Mouse (Mus musculus): ENCODE results near the gene Tubgcp6.

Tubgcp6 gene

DNA sequence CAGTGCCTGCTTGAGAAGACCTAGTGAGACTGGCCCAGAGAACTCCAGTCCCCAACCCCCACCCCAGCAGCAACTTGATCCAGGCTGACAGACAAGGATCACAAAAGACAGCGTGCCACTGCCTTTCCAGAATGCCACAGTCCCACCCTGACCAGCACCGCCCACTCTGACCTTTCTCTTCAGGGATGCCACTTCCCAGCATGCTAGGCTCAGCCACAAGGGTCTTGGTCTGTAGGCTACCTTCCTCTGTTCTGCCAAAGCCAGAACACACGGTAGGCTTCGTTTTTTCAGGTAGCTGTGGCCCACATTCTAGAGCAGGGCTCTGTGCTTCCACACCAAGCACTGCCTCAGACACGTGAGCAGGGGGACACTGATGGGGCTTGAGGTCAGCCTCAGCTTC, 20.3 kb downstream of the Tubgcp6 start:
- DNase-seq (ENCODE audit: low read depth) = no peak

DNA sequence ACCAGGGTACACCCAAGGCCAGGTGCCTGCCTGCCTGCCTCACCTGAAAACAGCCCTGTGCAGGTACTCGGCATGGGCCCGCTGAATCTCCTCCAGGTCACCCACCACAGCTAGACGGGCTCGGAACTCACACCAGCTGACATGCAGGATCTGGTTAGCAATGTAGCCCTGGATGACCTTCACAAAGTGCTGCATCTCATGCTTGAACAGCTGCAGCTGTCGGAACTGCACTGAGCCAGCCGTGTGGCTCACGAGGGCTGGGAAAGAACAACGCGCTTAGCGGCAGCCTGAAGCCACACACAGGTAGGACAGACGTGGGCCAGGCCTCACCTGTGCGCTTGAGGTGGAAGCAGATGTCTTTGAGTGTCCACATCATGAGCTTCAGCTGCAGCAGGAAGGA, 22.1 kb downstream of the Tubgcp6 start:
- no peak for DNase-seq (ENCODE audit: low read depth)

DNA sequence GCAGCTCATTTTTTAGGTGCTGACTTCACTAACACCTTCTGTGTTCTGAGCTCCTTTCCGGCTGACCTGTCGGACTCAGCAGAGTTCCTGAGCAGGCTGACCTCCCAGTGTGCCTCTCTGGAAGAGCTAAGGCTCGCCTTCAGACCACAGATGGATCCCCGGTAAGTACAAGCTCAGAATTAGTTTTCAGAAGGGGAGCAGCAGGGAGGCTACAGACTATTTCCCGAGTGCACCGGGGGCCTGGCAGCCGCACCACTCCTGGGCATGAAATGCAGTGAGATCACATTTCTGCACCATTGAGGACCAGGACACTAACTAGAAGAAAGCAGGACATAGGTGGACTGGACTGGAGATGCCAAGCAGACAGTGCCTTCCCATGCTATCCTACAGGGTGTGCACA, 24.3 kb downstream of the Tubgcp6 start:
- no peak for DNase-seq (ENCODE audit: low read depth)

DNA sequence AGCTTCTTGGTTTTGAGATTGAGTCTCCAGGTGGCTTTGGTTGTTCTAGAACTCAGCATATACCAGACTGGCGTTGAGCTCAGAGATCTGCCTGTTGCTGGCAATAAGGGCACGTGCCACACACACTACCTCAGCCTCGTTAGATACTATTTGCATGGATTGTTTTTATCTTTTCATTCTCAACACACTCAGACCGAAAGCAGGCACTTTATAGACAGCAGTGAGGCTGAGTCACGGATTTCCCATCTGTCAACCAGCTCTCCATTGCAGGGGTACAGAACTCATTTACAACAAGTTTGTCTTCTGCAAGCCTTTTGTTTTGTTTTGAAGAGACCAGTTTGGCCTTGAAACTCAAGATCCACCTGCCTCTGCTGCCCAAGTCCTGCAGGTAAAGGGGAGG, 25.5 kb downstream of the Tubgcp6 start:
- no peak for DNase-seq (ENCODE audit: low read depth)

DNA sequence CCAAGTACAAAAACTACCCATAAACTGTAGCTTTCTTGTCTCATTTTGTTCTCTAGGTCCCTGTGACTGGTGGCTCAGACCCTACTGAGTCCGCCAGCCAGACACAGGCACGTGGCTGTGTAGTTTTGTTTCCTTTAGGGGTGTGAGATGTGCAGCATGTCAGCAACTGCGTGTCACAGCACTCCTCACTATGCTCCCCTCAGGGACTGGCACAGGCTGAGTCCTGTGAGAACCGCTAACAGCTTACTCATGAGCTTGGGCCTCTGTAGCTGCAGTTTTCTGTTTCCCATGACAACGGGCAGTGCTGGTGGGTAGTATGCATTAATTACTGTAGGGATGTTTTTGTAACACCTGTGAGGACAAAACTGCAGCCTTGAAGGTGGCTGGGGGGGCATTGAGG, 30.7 kb downstream of the Tubgcp6 start:
- no peak for DNase-seq (ENCODE audit: low read depth)

DNA sequence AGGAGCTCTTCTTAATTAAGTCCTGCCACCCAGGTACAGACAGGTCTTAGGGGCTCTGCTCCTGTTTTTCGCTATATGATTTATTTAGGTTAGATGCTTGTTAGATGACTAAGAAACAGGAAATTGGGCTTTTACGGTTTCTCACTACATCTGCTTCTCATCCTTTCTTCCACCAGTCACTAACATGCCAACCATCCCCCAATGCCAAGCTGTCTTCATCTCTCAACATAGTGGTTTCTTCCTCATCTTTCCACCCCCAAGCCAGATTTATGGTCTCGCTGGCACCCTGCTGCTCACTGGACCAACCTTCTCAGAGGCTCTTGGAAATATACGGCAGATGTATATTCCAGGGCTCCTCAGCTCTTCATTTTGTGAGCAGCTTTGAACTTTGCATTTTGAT, 32.2 kb downstream of the Tubgcp6 start:
- DNase-seq (ENCODE audit: low read depth) = no peak

DNA sequence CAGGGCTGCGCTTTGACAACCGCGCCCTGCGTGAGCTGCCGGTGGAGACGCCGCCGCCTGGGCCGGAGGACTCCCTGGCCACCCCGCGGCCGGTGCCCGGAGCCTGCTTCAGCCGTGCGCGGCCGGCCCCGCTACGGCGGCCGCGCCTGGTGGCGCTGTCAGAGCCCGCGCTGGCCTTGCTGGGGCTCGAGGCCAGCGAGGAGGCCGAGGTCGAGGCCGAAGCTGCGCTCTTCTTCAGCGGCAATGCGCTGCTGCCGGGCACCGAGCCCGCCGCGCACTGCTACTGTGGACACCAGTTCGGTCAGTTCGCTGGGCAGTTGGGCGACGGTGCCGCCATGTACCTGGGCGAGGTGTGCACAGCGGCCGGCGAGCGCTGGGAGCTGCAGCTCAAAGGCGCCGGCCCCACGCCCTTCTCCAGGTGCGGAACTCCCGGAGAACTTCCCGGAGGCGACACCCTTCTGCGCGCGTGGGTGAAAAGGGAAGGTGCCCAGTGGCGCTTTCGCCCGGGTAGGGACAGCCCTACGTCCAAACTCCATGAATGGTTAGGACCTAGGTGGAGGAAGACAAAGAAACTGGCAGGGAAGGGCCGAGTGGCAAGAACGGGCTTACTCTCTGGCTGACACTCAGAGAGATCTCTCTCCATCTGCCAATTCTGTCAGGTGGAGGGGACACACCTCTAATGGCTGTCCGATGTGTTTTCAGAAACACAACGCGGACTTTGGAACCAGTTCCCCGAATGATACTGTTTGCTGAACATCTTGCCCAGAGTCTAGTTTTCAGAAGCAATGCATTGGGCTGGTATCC, 33.5 kb downstream of the Tubgcp6 start:
- peak; percentile 30 for DNase-seq (ENCODE audit: low read depth)

DNA sequence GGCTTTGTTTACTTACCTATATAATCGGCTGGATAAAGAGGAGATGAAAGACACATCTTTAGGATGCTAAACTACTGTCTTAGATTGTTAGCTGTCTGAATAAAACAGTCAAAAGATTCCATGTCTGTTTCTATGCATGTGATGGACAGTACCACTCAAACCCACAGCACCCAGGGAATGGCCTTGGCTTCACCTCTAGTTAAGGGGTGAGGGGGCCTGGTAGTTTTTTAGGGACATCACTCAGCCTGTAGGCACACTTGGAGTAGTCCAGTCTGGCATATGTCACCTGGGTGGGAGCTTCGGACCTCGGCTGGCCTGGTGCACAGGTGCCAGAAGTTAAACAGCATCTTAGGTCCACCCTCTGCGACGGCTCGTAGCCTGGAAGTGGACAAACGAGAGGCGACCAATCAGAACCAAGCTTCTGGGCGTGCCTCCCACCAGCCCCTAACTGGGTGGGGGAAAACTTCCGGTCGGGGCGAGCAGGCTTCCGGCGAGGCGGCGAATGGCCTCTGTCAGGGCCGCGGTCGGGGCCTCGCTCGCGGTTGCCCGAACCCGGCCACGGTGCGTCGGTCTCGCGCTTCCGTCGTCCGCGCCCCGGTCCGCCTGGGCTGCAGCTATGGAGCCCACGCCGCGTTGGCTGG, 34.2 kb downstream of the Tubgcp6 start, which contains the start of gene Selenoo:
Gene Selenoo (plus strand): TSS at position 478 of the 641 bp plus-strand sequence.
- peak; percentile 77 for DNase-seq (ENCODE audit: low read depth)

DNA sequence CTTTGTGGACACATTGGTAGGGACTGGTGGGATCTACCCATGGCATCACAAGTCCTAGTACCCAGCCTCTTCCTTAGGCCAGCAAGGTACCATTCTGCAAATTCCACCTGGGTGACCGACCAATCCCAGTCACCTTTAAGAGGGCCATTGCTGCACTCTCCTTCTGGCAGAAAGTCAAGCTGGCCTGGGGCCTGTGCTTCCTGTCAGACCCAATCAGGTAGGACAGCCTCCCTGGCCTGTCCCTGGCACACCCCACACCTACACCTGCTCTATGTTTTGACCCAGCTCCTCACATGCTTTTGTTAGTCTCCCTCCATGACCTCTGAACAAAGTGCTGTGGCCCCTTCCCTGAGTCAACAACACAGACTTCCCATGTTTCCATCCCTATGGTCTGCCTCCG, 38.1 kb downstream of the Tubgcp6 start:
- no peak for DNase-seq (ENCODE audit: low read depth)

DNA sequence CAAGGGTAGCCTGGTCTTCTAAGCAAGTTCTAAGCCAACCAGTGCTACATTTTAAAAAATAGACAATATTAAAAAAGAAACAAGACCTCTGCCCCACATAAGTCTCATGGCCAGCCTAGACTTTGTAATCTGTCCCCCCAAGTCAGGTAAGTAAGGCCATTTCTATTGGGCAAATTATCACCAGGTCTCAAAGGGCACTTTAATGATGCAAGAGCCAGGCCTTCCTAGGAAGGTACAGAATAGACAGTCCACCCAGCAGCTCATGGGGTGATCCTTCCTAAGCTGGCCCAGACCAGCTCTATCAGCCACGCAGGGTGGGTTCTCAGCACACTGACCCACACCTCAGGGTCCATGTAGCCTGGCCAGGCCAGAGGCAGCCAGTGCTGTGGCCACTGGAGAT, 39.0 kb downstream of the Tubgcp6 start:
- DNase-seq (ENCODE audit: low read depth) = no peak

DNA sequence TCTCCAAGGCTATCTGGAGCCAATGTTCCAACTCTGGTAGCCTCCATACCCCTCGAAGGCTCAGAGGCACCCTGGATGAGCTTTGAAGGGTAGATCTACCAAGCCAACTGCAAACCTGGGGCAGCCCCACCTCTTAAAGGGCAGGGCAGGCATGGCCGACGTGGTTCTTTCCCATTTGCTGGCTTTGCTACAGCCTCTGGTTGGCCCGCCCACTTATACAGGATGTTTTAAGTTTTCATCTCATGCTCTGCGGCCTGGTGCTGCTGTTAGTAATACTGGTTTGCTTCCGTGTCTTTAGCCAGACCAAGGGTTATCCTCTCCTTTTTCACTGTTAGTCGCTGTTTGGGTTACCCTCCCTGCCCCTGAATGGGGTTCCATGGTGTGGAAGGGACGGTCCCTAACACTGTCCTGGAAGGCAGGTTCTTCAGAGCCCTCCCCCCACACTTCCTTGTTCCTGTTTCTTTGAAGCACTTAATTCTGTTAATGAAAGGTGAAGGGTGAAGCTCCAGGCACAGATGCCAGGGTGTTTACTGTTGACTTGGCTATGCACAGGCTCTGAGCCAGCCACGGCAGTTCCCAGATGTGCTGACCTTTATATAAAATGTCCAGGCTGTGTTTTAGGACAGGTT, 44.6 kb downstream of the Tubgcp6 start:
- DNase-seq (ENCODE audit: low read depth) = peak; percentile 87

DNA sequence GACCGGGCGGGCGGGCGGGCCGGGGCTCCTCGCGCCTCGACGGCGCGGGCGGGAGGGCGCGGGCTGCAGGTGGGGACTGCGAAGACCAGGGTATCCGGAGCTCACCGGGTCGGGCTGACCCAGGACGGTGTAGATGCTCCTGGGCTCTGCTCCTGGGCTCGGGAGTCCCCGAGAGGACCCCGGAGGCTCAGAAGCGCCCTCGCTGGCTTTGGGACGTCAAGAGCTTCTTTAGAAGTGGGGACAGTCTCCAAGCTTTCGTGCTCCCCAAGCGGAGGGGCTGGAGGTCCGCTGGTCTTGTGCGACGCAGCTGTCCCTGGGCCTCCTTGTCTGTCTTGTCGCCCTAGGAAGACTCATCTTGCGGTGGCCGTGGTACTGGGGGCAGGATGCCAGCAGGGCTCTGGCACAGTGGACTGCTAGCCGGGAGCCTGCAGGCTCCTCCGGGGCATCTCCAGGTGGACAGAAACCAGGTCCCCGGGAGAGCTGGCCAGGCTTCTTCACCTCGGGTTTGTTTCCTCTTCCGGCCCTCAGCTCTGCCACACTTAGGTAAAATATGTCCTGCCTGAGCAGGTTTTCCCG, 46.7 kb downstream of the Tubgcp6 start:
- DNase-seq (ENCODE audit: low read depth) = peak; percentile 52

DNA sequence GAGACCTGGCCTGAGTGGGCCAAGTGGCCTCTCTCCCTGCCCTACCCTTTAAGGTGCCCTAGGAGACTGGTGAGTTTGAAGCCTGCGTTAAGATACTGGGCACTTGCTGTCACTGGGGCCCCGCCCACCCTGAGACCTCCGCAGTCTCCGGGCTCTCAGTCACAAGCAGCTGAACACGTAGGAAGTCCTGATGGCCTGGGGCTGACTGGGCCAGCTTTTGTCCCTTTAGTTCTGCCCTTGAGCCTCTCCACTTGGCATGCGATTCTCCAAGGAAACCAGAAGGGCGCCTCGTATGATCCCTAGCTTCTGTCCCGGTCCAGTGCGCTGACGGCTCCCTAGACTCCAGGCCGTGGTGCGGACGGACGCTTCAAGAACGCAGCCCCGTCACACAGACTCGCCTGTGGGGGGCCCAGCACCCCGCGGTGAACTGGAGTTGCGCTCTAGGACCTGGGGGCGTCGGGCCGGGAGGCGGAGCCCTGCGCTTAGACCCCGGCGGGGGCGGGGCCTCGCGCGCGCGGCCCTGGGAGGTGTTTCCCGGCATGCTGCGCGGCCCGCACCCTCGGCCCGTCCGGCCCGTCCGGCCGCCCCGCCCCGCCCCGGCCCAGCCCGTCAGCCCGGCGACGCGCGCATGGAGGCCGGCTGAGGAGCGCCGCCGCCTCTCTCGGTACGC, 47.3 kb downstream of the Tubgcp6 start:
- DNase-seq (ENCODE audit: low read depth) = peak; percentile 80

DNA sequence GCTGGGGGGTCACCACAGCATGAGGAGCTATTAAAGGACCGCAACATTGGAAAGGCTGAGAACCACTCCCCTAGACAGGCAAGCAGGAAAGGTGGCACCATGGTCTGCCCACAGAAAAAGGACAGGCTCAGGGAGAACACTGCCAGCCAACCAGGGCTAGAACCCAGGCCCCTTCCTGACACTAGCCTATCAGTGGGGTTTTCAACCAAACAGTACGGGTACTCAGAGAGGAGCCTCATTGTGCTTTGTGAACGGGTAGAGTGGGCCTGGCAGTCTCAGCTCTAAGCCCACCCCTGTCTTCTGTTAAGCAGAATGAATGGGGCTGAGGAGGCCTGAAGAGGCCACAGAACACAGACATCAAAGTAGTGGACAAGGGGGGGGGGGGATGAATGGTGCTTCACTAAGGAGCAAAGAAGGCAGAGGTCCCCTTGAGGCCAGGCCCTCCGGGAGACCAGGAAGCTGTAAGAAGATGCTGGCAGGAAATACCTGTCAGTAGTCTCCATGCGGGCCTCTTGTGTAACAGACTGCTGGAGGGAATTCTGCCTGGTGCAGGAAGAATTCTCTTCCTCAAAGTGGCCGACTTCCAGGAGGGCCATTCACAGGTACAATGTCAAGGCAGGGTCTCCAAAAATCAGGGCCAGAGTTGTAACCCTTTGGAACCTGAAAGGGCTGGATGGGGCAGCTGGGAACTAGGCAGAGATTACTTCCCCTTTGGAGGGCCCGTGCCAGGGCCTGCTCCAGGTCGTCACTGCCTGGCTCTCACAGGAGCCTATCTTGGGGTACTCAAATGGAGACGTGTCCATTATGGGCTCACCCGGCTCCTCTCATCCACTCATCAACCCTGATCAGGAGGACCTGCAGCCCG, 48.1 kb downstream of the Tubgcp6 start, which contains the start of gene Trabd:
Gene Trabd (plus strand): TSS at position 512 of the 865 bp plus-strand sequence.
- no peak for DNase-seq (ENCODE audit: low read depth)

DNA sequence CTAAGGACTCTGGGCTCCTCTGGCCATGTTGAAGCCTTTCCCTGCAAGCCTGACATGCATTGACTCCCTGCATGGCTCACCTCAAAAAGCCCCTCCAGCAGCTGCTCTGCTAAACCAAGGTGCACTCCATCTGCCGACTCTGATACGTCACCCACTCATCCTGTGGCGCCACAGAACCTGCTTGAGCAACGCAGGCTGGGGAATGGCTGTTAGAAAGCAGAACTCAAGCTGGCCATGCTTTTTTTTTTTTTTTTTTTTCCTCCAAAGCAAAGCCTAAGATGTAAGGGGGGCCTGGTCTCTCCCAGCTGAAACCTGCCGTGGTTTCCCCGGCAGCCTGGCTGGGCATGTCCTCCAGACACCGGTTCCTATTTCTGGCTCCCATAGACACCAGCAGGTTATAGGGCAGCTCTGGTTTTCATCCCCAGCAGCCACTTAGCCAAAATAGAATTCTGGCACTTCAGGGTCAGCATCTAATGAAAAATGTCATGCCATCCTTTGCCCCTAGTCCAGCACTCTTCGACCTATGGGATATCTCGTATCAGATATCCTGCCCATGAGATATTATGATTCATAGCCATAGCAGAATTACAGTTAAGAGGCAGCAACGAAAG, 48.8 kb downstream of the Tubgcp6 start:
- DNase-seq (ENCODE audit: low read depth) = no peak

DNA sequence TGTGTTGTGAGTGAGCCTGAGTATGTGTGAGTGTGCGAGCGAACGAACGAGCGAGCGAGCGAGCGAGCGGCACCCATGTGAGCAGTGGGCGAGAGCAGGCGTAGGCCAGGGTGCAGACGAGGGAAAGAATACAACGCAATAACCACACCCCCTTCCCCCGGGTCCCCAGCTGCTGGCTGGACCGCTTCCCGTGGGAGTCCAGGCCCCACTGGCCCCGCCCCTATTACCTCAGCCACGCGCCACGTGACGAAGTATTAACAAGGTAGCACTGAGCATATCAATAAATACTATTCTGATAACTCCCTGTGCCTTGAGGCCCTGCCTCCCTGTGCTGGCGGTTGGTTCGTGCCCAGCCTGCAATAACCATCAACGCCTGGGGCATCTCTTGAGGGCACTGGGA, 52.3 kb downstream of the Tubgcp6 start:
- no peak for DNase-seq (ENCODE audit: low read depth)

DNA sequence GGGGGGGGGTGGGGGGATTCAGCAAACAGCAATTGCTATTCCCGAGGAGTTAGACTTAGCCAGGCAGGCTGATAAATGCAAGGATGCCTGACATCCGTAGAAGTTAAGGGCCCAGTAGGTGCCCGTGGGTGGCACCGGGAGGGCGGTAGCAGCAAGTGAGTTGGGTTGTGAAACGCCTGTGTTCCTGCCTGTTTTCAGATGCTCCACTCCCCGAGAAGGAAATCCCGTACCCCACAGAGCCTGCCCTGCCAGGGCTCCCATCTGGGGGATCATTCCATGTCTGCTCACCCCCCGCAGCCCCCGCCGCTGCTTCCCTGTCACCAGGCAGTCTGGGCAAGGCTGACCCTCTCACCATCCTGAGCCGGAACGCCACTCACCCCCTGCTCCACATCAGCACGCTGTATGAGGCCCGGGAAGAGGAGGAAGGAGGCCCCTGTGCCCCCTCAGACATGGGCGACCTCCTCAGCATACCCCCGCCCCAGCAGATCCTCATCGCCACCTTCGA, 53.5 kb downstream of the Tubgcp6 start:
- no peak for DNase-seq (ENCODE audit: low read depth)

DNA sequence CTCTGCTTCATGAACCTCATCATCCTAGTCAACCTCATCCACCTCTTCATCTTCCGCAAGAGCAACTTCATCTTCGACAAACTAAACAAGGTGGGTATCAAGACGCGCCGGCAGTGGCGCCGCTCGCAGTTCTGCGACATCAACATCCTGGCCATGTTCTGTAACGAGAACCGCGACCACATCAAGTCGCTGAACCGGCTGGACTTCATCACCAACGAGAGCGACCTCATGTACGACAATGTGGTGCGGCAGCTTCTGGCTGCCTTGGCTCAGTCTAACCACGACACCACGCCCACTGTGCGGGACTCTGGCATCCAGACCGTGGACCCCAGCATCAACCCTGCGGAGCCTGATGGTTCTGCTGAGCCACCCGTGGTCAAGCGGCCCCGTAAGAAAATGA, 54.7 kb downstream of the Tubgcp6 start:
- no peak for DNase-seq (ENCODE audit: low read depth)

DNA sequence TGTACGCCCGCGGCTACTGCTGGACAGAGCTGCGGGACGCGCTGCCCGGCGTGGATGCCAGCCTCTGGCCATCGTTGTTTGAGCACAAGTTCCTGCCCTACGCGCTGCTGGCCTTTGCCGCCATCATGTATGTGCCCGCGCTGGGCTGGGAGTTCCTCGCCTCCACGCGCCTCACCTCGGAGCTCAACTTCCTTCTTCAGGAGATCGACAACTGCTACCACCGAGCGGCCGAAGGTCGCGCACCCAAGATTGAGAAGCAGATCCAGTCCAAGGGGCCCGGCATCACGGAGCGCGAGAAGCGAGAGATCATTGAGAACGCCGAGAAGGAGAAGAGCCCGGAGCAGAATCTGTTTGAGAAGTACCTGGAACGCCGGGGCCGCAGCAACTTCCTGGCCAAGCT, 55.3 kb downstream of the Tubgcp6 start:
- DNase-seq (ENCODE audit: low read depth) = no peak

DNA sequence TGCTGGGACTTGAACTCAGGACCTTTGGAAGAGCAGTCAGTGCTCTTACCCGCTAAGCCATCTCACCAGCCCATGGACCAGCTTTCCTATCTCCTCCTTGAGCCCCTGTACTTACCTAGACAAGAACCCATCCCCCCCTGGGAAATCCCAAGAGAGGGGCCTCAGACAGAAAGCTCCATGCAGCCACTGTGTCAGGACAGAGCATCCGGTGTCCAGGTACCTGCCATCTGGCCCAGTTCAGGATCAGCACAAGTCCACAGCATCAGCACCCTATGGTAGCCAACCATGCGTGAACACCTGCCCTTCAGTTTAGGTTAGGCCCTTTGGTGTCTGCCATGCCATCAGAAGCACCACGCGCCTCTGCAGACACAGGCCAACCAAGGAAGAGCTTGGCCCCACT, 58.0 kb downstream of the Tubgcp6 start:
- no peak for DNase-seq (ENCODE audit: low read depth)

DNA sequence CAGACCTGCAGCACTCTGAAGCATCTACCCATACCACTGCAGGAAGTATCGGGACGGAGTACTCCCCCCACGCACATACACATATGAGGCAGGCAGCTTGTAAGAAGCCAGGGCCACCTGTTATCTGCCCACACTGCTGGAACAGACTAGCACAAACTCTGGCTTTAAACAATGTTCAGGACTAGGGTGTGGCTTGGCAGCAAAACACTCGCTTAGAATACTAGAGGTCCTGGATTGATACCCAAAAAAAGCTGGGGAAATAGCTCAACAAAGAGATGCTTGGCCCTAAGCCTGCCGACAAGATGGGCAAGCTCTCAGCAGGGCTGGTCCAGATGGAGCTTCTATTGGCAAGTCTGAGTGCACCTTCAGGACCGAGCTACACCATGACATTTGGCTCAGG, 59.4 kb downstream of the Tubgcp6 start:
- no peak for DNase-seq (ENCODE audit: low read depth)
